ENCODE assay signal across 27 mouse cellular contexts in genomic region chr6:90912768-90913167, GRCm38 (mm10).
DNase-seq lines count a peak whose midpoint lies in the region; ATAC-seq lines count a peak whose summit lies in the region.
"Had no signal": no experiment of that assay in that cellular context is flagged by ENCODE, and none has a peak within 500 bp of the region (broad histone marks: within the 10 kb centered on the region; RNA-seq: fewer than 3 reads in every experiment).

No protein-coding gene starts in this region.

- no peak overlapping the region for H3K27ac ChIP-seq in midbrain, embryonic 11.5 days (ENCODE audit: low read depth, low read length)
- no peak overlapping the region for H3K27ac ChIP-seq in midbrain, embryonic 13.5 days
- H3K27ac ChIP-seq: embryonic facial prominence, embryonic 13.5 days; embryonic facial prominence, embryonic 15.5 days; forebrain, embryonic 10.5 days; forebrain, embryonic 12.5 days had no signal

- no peak for DNase-seq in frontal cortex, postnatal 36 days (ENCODE audit: low spot score in 2 of 2)
- DNase-seq in midbrain, embryonic 11.5 days (ENCODE audit: low spot score, missing footprints), result peak; percentile 44
- DNase-seq in heart, adult 9 months (ENCODE audit: low spot score in 2 of 2), result no peak
- DNase-seq: adrenal gland, adult 8-10 months; adrenal gland, postnatal 14 days; adrenal gland, postnatal 36 days; B cell, adult 2 months; cerebellum, adult 11 months; cerebellum, adult 18-20 months; cerebellum, adult 8-10 months; cerebellum, adult 9-11 months; cerebellum, postnatal 14 days; cerebellum, postnatal 36 days; embryo, embryonic 11 days had no signal

- WGBS in midbrain, embryonic 11.5 days, result 82% methylated on average over 6 of the region's 6 CpGs
- WGBS in midbrain, embryonic 13.5 days, result 83% methylated on average over 6 of the region's 6 CpGs

- no peak overlapping the region for H3K4me2 ChIP-seq in midbrain, embryonic 11.5 days
- H3K4me2 ChIP-seq in midbrain, embryonic 13.5 days (replicated peaks), result no peak overlapping the region
- H3K4me2 ChIP-seq: embryonic facial prominence, embryonic 13.5 days; embryonic facial prominence, embryonic 15.5 days; forebrain, embryonic 12.5 days had no signal

- no peak overlapping the region for H3K9ac ChIP-seq in midbrain, embryonic 11.5 days (ENCODE audit: low read length)
- no peak overlapping the region for H3K9ac ChIP-seq in midbrain, embryonic 13.5 days (replicated peaks)
- H3K9ac ChIP-seq: embryonic facial prominence, embryonic 13.5 days; embryonic facial prominence, embryonic 15.5 days; forebrain, embryonic 12.5 days had no signal

- H3K4me1 ChIP-seq in midbrain, embryonic 11.5 days (ENCODE audit: control insufficient read depth, insufficient read depth, low read length), result no peaks in the 10 kb centered on the region
- H3K4me1 ChIP-seq in midbrain, embryonic 13.5 days (replicated peaks), result no peaks in the 10 kb centered on the region; the same call in 1 of the 2 replicates
- H3K4me1 ChIP-seq: embryonic facial prominence, embryonic 13.5 days; embryonic facial prominence, embryonic 15.5 days; forebrain, embryonic 12.5 days had no signal

- H3K4me3 ChIP-seq in midbrain, embryonic 11.5 days (ENCODE audit: low read depth, low read length), result no peak overlapping the region
- H3K4me3 ChIP-seq in midbrain, embryonic 13.5 days (replicated peaks), result no peak overlapping the region
- H3K4me3 ChIP-seq: embryonic facial prominence, embryonic 13.5 days; embryonic facial prominence, embryonic 15.5 days; erythroblast, embryonic 14.5 days; forebrain, embryonic 10.5 days; forebrain, embryonic 12.5 days had no signal

- H3K36me3 ChIP-seq in midbrain, embryonic 11.5 days (ENCODE audit: control insufficient read depth, insufficient read depth, low read length), result no peaks in the 10 kb centered on the region
- no peaks in the 10 kb centered on the region for H3K36me3 ChIP-seq in midbrain, embryonic 13.5 days
- H3K36me3 ChIP-seq: embryonic facial prominence, embryonic 13.5 days; embryonic facial prominence, embryonic 15.5 days; forebrain, embryonic 10.5 days; forebrain, embryonic 12.5 days; G1E had no signal

- ATAC-seq in frontal cortex, adult (ENCODE audit: low TSS enrichment), result peak; percentile 60
- ATAC-seq in midbrain, embryonic 11.5 days (ENCODE audit: low FRiP score), result no peak
- ATAC-seq in midbrain, embryonic 13.5 days, result no peak
- ATAC-seq: activated CD4-positive, CD25-positive, alpha-beta regulatory T cell, adult 4 months; CD4-positive, CD25-positive, alpha-beta regulatory T cell, adult 4 months; forebrain, embryonic 14.5 days; forebrain, embryonic 16.5 days; Patski had no signal

- H3K27me3 ChIP-seq in midbrain, embryonic 11.5 days (ENCODE audit: control insufficient read depth, insufficient read depth, low read length), result no peaks in the 10 kb centered on the region
- H3K27me3 ChIP-seq in midbrain, embryonic 13.5 days, result no peaks in the 10 kb centered on the region
- H3K27me3 ChIP-seq: embryonic facial prominence, embryonic 13.5 days; embryonic facial prominence, embryonic 15.5 days; forebrain, embryonic 12.5 days had no signal

- no peaks in the 10 kb centered on the region for H3K9me3 ChIP-seq in midbrain, embryonic 11.5 days (ENCODE audit: control insufficient read depth, low read length)
- no peaks in the 10 kb centered on the region for H3K9me3 ChIP-seq in midbrain, embryonic 13.5 days
- H3K9me3 ChIP-seq: embryonic facial prominence, embryonic 13.5 days; embryonic facial prominence, embryonic 15.5 days; forebrain, embryonic 10.5 days; forebrain, embryonic 12.5 days; G1E had no signal
